Mouse (Mus musculus): ENCODE results near the gene Zfp961.
"Not testable (repeated sequence)": the region's sequence is repeated elsewhere in the genome, so short reads cannot be mapped to it uniquely, and the experiment has no call there.

Gene Zfp961

DNA sequence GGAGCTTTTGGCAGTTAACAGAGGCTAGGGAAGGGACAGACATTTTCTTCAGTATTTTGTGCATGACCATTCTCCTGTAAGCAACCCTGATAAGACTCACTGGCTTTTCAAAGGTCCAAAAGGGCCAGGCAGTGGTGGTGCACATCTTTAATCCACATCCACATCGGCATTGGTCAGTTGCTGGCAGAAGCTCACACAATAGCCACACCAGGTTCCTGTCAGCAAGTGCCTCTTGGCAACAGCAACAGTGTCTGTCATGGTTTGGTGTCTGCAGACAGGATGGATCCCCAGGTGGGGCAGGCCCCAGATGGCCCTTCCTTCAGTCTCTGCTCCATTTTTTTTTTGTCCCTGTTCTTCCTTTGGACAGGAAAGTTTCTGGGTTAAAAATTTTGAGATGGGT, 68.2 kb downstream of the Zfp961 start:
- DNase-seq: not testable (repeated sequence)

DNA sequence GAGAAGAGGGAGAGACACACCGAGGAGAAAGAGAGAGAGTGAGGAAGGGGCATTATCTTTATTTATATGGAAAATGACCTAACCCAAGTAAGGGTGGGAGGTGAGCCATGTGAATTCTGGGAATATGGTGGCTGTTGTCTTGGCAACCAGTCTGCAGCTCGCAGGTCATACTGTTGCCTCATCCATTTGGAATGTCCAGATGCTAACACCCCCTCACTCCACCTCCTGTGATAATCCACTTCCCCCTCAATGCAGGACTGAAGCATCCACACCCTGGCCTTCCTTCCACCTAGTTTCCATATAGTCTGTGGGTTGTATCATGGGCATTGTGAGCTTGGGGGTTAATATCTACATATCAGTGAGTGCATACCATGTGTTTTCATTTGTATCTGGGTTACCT, 69.0 kb downstream of the Zfp961 start:
- no peak for DNase-seq

GRCm38 (mm10) chr8:72024886-72025285, 74.0 kb downstream of the Zfp961 start:
- peak; percentile 27 to 32 for DNase-seq

- peak; percentile 31 to 53 for DNase-seq
These were observed 82.1 kb downstream of the Zfp961 start for GRCm38 (mm10) chr8:72032926-72033325.

- DNase-seq: not testable (repeated sequence)
These were observed 90.1 kb downstream of the Zfp961 start, which contains the start of gene Olfr372 for GRCm38 (mm10) chr8:72040918-72041317. TSS of gene Olfr372 (plus strand) at chr8:72041218.

DNA sequence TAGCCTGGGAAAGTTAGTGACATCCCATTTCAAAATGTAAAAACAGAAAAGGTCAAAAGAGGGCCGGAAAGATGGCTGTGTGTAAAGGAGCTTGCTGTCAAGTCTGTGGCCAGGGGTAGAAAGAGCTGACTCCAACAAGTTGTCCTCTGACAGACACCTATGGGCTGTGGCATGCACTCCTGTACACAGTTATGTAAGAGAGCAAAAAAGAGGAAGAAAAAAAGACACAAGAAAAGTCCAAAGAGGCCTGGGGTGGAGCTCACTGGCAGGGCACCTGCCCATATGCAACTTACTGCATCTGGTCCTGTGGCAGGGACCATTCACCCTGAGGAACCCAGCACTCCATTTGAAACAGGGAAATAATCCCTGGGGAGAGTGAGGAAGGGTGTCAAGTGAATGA, 91.7 kb downstream of the Zfp961 start:
- no peak for DNase-seq

Measured in thymus, postnatal 36 days (tissue).